Mouse (Mus musculus) monocyte, adult 2 months (primary cell): Measurements from ENCODE around the gene 2510009E07Rik.
"Not testable (repeated sequence)": the region's sequence is repeated elsewhere in the genome, so short reads cannot be mapped to it uniquely, and the experiment has no call there.

Source experiments
- DNase-seq, 2 experiments: peaks; one replicate each; pipeline ENCODE4 v3.0.0; 2022; ENCODE audit warnings: low spot score in 2 of 2, low read depth in 1 of 2

The 2510009E07Rik gene

DNA sequence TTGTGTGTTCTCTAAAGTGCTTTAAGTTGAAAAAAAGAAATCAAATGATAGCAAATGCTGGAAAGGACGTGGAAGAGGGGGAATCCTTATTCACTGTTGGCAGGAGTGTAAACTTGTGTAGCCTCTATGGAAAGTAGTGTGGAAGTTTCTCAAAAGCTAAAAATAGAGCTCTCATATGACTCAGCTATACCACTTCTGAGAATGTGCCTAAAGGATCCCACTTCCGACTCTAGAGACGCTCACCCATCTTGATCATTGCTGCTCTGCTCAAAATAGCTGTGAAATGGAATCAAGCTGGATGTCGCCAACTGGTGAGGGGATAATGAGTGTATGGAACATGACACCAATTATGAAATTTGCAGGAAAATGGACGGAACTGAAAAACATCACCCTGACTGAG, 7.1 kb downstream of the 2510009E07Rik start:
- DNase-seq = no peak

DNA sequence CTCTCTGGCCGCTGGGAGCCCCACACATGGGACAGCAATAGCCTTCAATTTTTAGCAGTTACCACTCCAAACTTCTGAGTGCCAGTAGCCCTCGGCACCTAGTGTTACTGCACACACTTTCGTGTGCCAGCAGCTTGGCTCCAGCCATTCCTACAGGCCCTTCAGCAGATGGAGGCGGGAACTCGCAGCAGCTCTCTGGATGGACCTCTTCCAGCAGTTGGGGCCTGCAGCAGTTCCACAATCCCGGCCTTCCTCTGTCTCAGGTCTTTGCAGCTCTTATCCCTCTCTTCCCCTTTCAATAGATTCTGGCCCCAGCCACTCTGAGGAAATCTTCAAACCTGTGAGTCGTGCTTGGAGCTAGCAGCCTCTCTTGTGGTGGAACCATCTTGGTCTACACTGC, 17.7 kb downstream of the 2510009E07Rik start:
- DNase-seq = no peak

DNA sequence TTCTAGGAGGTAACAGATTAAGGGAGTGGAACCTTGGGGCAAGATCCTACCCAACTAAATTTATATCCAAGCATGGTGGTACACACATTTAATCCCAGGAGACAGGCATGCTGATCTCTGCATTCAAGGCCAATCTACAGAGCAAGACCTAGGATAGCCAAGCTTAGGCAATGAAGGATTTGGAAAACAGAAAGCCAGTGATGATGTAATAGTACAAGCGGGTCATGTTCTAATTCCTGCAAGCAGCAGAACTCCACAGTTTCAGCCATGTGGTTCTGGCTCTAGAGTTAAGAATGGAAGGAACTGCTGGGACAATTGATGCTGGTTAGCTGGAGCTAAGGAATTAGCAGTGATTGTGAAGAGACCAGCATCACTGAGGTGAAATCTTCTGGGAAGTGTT, 20.8 kb downstream of the 2510009E07Rik start:
- not testable (repeated sequence) for DNase-seq

DNA sequence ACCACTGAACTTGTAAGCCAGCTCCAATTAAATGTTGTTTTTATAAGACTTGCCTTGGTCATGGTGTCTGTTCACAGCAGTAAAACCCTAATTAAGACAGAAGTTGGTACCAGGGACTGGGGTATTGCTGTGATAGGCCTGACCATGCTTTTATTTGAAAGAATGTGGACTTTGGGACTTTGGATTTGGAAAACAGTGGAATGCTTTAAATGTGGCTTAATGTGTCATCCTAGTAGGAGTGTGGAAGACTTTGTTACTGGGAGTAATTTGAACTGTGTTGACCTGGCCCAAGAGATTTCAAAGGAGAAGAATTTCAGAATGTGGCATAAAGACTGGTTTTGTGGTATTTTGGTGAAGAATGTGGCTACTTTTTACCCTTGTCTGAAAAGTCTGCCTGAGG, 21.4 kb downstream of the 2510009E07Rik start:
- not testable (repeated sequence) for DNase-seq

DNA sequence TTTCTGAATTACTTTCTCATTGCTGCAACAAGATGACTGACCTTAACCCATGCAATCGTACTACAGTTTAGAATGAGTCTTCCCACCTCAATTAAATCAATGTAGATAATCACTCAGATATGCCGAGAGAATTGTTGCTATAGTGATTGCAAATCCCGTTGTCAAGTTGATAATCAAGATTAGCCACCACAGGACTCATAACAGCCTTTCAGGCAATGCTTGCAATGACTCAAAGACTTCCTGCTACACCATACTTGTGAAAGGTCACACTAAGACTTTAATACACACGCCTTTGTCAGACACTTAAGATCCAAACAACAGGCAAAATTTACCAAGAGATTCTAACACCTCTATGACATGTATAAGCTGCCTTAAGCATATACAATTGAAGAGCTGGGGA, 22.6 kb downstream of the 2510009E07Rik start:
- no peak for DNase-seq

DNA sequence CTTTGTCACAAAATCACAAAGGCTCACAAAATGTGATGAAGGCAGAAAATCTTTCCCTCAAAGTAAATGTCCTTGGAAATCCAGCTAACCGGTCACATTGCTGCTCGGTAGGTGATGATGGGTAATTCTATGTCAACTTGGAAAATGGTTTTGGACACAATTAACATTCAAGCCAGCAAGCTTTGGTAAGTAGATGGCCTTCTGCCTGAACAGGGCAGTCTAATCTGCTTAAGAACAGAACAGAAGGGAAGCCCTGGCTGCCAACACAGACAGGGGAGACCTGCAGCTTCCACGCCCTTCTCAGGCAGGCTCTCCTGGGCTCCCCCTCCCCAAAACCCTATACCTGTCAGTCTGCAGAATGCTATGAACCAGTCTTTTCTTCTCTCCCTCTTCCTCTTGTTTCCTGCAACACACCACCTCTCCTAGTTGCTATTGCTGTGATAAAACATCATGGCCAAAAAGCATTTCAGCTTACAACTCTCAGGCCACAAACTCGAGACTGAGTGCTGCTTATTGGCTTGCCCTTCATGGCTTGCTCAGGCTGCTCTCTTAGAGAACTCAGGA, 29.0 kb downstream of the 2510009E07Rik start:
- DNase-seq = no peak

DNA sequence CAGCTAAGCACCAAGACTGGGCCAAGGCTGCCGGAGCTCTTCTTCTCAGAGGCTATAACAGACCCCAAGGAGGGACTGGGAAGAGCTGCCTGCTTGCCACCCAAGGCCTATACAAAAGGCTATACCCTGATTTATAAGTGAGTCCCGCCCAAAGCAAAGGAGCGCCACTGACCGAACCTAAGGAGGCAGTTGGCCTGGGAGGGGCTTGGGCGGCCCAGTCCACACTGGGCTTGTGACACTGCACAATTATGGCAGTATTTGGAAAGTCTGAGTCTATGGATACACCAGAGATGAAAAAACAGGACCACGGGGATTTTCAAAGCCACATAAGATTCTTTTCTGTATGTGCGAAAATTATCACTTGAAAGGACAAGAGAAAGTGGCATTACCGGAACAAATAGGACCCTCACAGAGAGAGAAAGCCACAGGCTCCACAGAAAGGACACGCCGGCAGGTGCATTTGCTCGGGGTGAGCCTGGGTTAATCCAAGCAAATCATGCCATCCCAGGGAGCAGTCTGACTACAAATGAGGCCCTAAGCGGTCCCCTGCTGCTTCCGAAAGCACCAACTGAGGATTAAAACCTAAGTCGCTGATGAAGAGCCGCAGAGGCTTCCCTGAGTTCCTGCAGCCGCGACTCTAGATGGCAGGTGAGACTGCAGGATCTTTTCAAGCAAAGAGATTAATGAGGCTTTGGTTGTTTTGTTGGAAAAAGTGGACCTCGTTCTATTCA, 29.7 kb downstream of the 2510009E07Rik start:
- DNase-seq = no peak

DNA sequence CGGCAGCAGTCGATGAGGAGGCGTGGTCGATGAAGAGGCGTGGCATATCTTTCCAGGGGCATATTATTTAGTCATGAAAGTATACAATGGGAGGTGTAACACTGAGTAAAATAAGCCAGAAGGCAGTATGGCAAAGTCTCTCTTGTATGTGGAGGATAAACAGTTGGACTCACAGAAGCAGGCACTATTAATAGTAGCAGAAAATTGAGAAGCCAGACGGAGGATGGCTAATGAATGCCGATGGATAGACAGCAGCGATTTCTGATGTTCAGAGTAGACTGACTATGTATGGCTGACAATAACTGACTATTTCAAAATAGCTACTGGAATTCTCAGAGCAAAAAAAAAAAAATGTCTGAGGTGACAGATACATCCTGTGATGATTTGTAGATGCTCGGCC, 38.5 kb downstream of the 2510009E07Rik start:
- DNase-seq = no peak

DNA sequence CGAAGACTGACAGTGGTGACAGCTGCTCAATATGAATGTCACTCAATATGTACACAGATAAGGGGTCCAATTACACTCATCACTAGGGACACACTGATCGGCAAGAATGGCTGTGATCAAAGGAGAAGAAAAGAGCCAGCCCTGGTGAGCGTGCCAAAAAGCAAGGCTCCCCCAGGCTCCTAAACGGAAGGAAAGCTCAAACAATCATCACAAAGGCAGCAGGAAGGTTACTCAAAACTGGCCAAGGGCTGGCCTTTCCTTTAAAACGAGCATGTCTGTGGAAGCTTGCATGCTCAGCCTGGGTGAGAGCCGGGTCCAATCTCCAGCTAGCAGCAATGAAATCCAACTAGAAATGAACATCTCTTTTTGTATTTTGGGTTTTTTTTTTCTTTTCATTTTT, 39.2 kb downstream of the 2510009E07Rik start:
- no peak for DNase-seq

DNA sequence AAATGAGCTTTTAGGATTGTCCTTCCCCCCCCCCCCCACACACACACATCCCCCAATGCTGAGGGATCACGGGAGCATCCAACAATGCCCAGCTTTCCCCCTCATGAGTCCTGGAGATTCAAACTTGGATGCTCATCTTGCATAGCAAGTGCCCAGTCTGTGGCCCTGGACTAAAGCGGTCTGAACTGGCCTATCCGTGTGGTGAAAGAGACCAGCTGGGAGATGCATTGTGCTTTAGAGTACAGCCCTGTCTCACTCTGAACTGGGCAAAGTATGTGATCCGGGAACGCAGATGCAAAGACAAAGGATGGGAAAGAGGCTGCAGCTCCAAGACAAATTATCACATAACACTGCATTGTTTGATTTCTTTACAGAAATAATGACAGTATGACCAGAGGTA, 40.1 kb downstream of the 2510009E07Rik start:
- no peak for DNase-seq

DNA sequence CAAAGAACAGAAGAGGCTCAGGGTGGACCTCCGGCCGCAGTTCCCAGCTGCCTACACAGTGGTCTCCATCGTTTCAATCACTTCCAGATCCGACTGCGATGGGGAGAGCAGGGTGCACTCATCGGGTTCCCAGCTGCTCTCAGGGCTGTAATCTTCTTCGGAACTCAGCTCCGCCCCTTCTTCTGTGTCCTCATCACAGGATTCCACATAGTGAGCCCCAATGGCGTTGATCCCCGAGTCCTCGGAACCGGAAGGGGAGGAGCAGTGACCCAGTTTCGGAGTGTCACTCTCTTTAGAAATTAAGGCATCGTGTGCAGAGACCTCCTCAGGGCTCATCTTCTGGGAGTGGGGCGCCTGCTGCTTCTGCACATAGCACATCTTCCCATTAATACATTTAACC, 41.3 kb downstream of the 2510009E07Rik start:
- no peak for DNase-seq

DNA sequence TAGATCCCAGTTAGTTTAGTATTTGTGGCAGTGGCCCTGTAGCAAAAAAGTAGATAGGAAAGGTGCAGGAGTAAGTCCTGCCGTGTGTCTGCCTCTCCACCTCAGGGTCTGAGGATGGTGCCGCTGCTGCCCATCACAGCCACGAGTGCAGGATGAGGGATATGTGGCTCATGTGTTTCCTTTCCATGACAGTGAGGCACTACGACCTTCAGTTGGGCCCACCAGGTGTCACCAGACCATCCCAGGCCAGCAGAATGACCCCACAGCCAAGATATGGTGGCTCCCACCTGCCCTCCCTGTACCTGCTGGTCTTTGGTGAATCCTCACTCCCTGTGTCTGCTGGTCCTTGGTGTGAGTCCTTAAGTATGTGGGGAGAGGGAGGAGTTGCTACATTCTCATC, 43.3 kb downstream of the 2510009E07Rik start:
- DNase-seq = no peak

DNA sequence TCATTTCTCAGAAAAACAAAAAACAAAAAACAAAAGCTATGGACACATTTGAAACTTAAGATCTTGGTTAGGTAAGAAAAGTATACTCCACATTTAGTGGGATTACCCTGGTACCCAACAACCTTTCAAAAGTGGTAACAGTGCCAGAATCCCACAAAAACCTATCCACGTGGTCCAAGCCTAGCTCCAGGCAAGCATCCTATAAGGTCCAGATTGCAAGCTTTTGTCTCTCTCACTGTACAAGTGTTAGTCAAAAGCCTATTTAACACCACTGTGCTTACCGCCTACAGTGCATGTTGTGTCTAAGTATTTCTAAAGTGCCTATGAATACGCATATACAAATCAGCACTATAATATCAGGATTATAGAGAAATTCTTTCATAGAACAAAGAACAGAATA, 44.2 kb downstream of the 2510009E07Rik start:
- no peak for DNase-seq

DNA sequence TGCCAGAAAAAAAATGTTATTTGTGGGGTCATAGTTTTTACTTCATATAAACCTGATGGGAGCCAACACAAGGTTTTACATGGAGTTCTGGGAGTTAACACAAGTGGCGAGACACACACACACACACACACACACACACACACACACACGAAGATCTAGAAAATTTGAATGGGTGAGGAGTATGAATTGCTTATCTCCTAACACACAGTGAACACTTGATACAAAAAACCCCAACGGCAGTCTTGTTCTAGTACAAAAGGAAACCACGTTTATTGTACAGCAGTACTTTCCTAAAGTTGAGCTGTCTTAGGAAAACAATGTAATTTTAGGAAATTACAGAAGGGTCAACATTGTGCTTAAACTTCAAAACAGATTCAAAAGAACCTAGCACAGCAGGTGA, 45.7 kb downstream of the 2510009E07Rik start:
- no peak for DNase-seq

DNA sequence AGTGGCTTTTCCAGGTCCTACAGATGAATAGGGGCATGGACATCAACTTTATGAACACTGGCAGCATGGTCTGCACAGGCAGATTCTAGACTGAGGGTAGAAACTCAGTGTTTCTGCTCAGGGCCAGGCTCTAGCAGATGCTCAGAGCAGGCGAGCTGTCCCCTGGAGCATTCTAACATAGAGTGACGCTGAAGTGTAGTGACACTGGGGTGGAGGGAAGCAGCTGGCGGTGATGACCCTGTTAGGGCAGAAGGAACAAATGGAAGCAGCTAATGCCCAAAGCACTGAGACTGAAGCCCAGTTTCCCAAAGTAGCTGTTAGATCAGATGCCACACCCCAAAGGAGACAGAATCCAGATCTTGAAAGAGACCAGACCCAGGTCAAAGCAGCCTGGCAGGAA, 48.0 kb downstream of the 2510009E07Rik start:
- DNase-seq = no peak

DNA sequence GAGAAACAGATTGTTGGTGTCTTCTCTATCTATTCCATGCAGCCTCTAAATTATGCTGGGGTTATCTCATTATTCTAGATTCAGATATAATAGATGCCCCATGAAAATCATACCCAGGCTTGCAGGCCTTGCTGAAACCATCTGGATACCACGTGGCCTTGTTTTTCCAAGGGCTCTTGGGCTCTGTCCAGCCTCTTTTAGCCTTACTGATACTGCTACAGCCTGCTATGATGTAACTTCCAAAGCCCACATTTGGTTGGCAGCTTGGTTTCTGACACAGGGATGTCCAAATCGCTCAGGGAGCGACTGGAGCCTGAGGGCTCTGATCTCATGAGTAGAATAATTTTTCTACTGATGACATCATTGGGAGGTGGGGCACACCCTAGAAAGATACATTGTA, 48.5 kb downstream of the 2510009E07Rik start:
- DNase-seq = no peak

DNA sequence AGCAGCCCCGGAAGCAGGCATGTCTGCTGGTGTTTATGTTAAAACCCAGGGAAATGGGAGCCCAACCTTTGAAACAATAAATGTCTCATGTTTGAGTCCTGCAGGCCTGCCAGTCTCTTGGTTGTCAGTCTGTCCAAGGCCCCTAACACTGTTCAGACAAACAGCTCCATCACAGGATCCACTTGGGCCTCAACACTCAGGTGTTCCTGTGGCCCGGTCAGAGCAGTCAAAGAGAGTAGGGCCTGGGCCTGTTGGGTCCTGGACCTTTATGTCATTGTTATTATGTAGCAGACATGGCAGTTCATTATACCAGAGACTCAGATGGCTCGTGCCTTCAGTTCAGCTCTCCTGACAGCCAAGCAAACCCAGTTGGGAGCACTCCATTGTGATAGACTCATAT, 49.9 kb downstream of the 2510009E07Rik start:
- no peak for DNase-seq

DNA sequence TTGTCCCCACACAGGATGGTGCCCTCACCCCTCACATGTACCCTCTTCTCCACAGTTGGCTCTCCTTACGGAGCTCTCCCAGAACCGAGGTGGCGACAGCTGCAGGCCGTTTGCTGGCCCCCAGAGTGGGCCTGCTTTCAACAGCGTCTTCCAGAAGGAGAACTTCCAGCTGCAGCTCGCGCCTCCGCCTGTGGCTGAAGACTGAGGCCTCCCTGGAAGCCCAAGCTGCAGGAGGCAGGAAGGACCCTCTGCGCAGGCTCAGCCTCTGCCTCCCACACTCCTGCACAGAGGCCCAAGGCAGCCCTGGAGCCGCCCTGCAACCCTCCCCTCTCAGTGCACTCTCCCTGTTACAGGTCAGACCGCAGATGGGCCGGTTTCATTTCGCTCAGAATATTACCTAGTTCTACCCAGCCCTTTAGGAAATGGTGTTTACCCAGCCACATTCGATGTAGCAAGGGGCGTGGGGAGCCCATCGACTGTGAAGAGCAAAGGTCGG, 50.4 kb downstream of the 2510009E07Rik start:
- DNase-seq = no peak

DNA sequence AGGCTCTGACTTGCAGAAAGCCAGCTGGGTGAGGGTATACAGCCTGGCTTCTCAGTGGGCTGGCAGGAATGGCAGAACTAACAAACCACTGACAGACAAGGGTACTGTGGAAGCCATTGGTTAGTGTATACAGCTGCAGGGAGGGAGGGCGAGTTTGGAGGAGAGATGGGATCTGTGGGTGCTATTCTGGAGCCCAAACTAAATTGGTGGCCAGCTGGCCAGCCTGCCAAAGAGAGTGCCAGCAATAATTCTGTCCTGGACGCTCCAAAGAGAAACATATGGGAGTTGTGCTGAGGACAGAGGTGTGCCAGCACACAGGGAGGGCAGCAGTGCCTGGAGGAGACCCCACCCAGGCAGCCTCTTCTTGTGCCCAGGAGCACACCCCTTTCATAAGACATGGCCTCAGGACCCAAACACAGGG, 50.8 kb downstream of the 2510009E07Rik start:
- DNase-seq = no peak

DNA sequence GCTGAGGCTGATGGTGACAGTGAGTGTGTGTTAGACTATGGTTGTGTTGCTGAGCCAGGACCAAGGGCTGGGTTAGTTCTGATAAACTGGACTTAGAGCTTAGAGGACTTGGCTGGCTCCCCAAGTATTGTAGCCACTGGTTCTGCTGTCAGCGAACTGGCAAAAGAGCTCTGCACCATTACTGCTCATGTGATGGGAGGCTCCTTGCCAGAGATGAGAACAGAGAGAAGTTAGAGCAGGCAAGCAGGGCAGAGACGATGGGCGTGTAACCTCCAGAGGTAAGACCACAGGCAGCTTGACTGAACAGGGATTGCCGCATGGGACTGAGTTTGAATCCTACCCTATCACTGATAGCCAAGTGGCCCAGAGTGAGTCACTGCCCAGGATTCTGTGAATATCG, 51.6 kb downstream of the 2510009E07Rik start:
- DNase-seq = no peak

DNA sequence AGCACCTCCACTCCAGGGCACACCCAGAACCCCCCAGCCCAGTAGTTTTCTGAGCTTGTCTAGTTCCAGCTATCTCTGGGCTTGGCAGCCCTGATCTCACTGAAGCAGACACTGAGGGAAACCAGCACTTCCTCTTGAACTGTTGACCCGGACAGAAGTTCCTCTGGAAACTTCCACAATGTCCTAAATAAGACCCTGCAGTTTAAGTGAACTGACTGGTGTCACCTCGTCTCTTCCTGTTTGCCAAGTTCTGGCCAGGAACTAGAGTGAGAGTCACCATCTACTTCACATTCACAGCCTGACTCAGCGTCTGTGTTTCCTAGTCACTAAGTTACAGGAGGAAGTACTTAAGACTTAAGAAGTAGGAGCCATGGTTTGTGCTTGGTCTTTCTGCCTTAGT, 52.5 kb downstream of the 2510009E07Rik start:
- peak; percentile 8 to 36 for DNase-seq

DNA sequence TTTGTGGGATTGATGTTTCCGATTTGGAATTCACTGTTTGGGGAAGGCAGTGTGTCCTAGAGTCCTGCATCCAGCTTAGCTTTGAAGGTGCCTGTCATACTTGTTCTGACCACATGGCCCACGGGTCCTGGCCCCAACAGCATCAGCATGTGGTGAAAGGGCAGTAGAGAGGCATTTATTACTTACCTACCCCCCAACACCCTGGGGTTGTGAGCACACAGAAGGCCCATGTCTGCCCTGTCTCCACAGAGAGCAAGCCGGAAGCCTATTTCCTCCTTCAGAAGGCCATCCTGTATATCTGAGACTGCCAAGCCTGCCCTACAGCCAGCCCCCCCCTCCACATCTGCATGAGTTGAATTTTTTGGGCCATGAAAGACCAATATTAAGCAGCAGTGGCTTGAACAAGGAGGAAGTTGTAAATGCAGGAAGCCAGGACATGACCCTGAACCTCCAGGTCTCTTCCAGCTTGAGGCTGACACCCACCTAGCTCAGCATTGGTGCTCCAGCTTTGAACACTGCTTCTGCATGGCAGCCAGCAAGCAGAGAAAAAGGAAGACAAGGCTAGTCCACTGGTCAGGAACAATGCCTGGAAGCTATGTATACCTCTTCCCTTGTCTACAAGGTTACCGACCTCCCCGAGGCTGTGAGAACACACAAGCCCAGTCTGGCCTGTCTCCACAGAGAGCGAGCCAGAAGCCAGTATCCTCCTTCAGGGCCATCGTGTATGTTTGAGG, 53.5 kb downstream of the 2510009E07Rik start:
- DNase-seq = no peak
